Mouse (Mus musculus) liver, embryonic 14.5 days (tissue): ENCODE data around the gene Rabif. TPM values are rescaled to one million over a fixed set of nuclear protein-coding genes. Genes with fewer than 3 reads are reported as not detected.

Source experiments
- ATAC-seq: fragments of 200-750 bp; cut with Nextera tagmentation; 2 replicates; pipeline ENCODE4 v1.8.0; 2017; ENCODE audit warnings: moderate number of reproducible peaks, mild to moderate bottlenecking, moderate library complexity; ENCODE audit not compliant: insufficient read depth
- DNase-seq, 3 experiments: peaks; one replicate each; pipeline ENCODE4 v3.0.0-alpha.2; 2012 to 2013; ENCODE audit warnings: low read depth in 3 of 3, low spot score in 3 of 3
- H3K27ac ChIP-seq: fragments of 300-500 bp; sonication (generic); 2 replicates; pipeline ENCODE4 v1.5.1; 2014; ENCODE audit warnings: moderate library complexity, mild to moderate bottlenecking, control low read depth, inconsistent platforms
- H3K27me3 ChIP-seq: fragments of 300-500 bp; sonication (generic); 2 replicates; pipeline ENCODE4 v1.6.1; 2014; ENCODE audit warnings: mild to moderate bottlenecking, low read length, moderate library complexity; ENCODE audit not compliant: control insufficient read depth, insufficient read depth
- H3K36me3 ChIP-seq: fragments of 300-500 bp; sonication (generic); replicated peaks from 2 replicates; pipeline ENCODE4 v1.6.1; 2014; ENCODE audit warnings: low read depth; ENCODE audit not compliant: control insufficient read depth, insufficient read depth
- H3K4me1 ChIP-seq, 2 experiments: fragments of 200-500 bp in 1 of 2; fragments of 300-500 bp in 1 of 2; sonication (generic) in 1 of 2; replicated peaks; 2 replicates each; pipeline ENCODE4 v1.6.1; 2012 to 2014; ENCODE audit warnings: antibody characterized with exemption in 1 of 2, inconsistent platforms in 1 of 2, low read length in 1 of 2; ENCODE audit not compliant: control insufficient read depth in 2 of 2, insufficient read depth in 2 of 2
- H3K4me2 ChIP-seq: fragments of 300-500 bp; sonication (generic); 2 replicates; pipeline ENCODE4 v1.6.1; 2014; ENCODE audit warnings: low read depth, mild to moderate bottlenecking, control low read depth, moderate library complexity
- H3K4me3 ChIP-seq, 2 experiments: fragments of 200-500 bp in 1 of 2; fragments of 300-500 bp in 1 of 2; sonication (generic) in 1 of 2; 2 replicates each; pipeline ENCODE4 v1.5.1; 2012 to 2014; ENCODE audit warnings: low read depth in 2 of 2, low read length in 2 of 2, mild to moderate bottlenecking in 2 of 2, control low read depth in 1 of 2, inconsistent platforms in 1 of 2, moderate library complexity in 1 of 2; ENCODE audit not compliant: insufficient read depth in 1 of 2
- H3K9ac ChIP-seq: fragments of 300-500 bp; sonication (generic); replicated peaks from 2 replicates; pipeline ENCODE4 v1.6.1; 2014; ENCODE audit warnings: mild to moderate bottlenecking, control low read depth, moderate library complexity
- H3K9me3 ChIP-seq: fragments of 300-500 bp; sonication (generic); 2 replicates; pipeline ENCODE4 v1.6.1; 2016; ENCODE audit warnings: low read length, mixed read lengths; ENCODE audit not compliant: control insufficient read depth
- CTCF ChIP-seq: IDR thresholded peaks from 2 replicates; pipeline ENCODE4 v1.5.1; 2016; ENCODE audit warnings: antibody characterized with exemption, low read depth, control low read depth
- EP300 ChIP-seq: IDR thresholded peaks from 2 replicates; pipeline ENCODE4 v1.6.1; 2016; ENCODE audit warnings: antibody characterized with exemption, low read depth
- WGBS: fragments of 180-500 bp; shearing (Covaris S2); extraction: QIAGEN DNeasy Blood & Tissue Kit; methylation state at CpG from one replicate; pipeline ENCODE4 v1.1.7; 2014; ENCODE audit not compliant: insufficient replicate concordance; 5-methylcytosine and 5-hydroxymethylcytosine counted together
- polyA plus RNA-seq, 2 experiments: library from polyadenylated mRNA; depleted of rRNA in 1 of 2; stranded (reverse) in 1 of 2; unstranded in 1 of 2; fragments of >200 nt; fragmentation: Nextera tagmentation in 1 of 2; extraction: Ambion mirVana in 1 of 2; gene quantifications; 2 replicates each; pipeline versions ENCODE4 v1.2.1 to v1.2.3; 2012 to 2014

Rabif gene
- polyA plus RNA-seq, 2 experiments, result 9.7 to 16.8 TPM

DNA sequence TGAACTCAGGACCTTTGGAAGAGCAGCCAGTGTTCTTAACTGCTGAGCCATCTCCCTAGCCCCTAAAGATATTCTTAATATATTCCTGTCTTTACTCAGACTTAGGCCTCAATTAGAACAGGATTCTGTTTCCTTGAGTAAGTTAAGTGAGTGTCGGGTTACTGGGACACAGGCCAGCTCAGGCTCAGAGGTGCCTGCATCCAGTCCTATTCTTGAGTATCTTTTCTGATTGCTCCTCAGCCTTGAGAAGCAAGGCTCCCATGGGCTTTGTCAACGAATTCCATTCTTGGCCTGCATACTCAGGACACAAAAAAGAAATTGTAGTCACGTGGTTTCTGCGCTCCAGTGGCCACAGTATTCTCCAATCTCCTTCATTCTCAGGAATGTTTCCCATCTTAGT is 53.8 kb downstream of the Rabif start:
- H3K4me1 ChIP-seq, result no peaks in the 10 kb centered on the region
- no peak overlapping the region for H3K27ac ChIP-seq
- no peaks in the 10 kb centered on the region; the same call in 1 of the 2 replicates for H3K9me3 ChIP-seq
- no peak overlapping the region for H3K4me3 ChIP-seq
- no peak overlapping the region for H3K4me2 ChIP-seq
- no peak overlapping the region for H3K9ac ChIP-seq
- TF ChIP-seq CTCF (no peak), EP300 (no peak)
- DNase-seq (no peak), ATAC-seq (no peak)
- 70% methylated on average over 4 of the region's 4 CpGs for WGBS
- no peaks in the 10 kb centered on the region for H3K36me3 ChIP-seq
- no peaks in the 10 kb centered on the region for H3K27me3 ChIP-seq

- DNase-seq (no peak), ATAC-seq (no peak)
- H3K27ac ChIP-seq, result no peak within 1 kb of the TSS
- H3K36me3 ChIP-seq, result no peaks in the 10 kb centered on the region
- H3K27me3 ChIP-seq, result no peaks in the 10 kb centered on the region
- no peak for TF ChIP-seq EP300
- TF ChIP-seq CTCF, result no peak
- H3K4me2 ChIP-seq, result no peak within 1 kb of the TSS
- H3K9ac ChIP-seq, result no peak within 1 kb of the TSS
- no peaks in the 10 kb centered on the region for H3K4me1 ChIP-seq
- no peak within 1 kb of the TSS for H3K4me3 ChIP-seq
- no peaks in the 10 kb centered on the region; the same call in 1 of the 2 replicates for H3K9me3 ChIP-seq
- WGBS, result 20% methylated on average over 7 of the region's 7 CpGs
These were observed 55.2 kb downstream of the Rabif start, which contains the start of gene Mgat4e for GRCm38 (mm10) chr1:134549632-134550132. Gene Mgat4e, minus strand, starts transcription at chr1:134549682.

DNA sequence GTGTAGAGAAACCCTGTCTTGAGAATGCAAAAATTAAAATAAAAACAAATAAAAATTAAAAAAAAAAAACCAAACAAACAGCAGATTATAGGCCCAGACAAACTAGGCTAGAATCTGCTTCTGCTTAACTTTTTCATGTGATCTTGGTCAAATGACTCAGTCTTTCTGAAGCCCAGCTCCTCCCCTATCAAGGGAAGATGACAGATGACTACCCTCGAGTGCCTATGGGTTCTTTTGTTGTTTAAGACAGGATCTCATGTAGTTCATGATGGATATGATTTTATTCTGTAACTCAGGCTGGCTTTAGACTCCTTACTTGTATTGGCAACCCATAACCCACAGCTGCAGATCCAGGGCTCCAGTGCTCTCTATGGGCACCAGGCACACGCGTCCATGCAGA is 57.4 kb downstream of the Rabif start:
- ATAC-seq, result no peak

DNA sequence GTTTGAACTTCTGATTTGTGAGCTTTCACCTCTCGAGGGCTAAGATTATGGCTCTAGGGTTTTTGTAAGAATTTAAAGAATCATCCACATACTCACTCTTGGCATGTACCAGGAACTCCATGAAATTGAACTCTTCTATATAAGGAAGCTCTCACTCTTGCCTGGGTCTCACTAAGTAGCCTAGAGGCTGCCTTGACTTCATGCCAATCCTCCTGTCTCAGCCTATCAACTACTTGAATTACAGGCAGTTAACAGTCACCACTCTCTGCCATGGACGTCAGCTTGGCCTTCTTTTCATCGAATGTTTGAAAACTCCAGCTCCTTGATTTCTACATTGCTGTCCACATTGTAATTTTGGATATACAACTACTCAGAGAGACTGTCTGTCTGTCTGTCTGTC is 57.9 kb downstream of the Rabif start:
- TF ChIP-seq EP300 (no peak), CTCF (no peak)
- H3K4me3 ChIP-seq, result no peak overlapping the region
- no peak overlapping the region for H3K9ac ChIP-seq
- no peaks in the 10 kb centered on the region for H3K27me3 ChIP-seq
- ATAC-seq (no peak), DNase-seq (no peak)
- H3K9me3 ChIP-seq, result no peaks in the 10 kb centered on the region
- no peak overlapping the region for H3K27ac ChIP-seq
- no peaks in the 10 kb centered on the region for H3K36me3 ChIP-seq
- 66% methylated on average over 3 of the region's 3 CpGs for WGBS
- no peak overlapping the region for H3K4me2 ChIP-seq
- peaks cover 12 to 15% of the 10 kb centered on the region in 2 experiments for H3K4me1 ChIP-seq

More for the DNA sequence above, 57.4 kb downstream of the Rabif start:
- H3K4me3 ChIP-seq, result no peak overlapping the region
- no peaks in the 10 kb centered on the region for H3K36me3 ChIP-seq
- H3K4me1 ChIP-seq, result peaks cover 11 to 12% of the 10 kb centered on the region in 2 experiments
- no peak overlapping the region for H3K9ac ChIP-seq
- no peak overlapping the region for H3K4me2 ChIP-seq
- H3K9me3 ChIP-seq, result no peaks in the 10 kb centered on the region
- no peak overlapping the region for H3K27ac ChIP-seq
- no peak for DNase-seq
- no peak for TF ChIP-seq CTCF
- no peaks in the 10 kb centered on the region for H3K27me3 ChIP-seq
- 63% methylated on average over 3 of the region's 3 CpGs for WGBS

DNA sequence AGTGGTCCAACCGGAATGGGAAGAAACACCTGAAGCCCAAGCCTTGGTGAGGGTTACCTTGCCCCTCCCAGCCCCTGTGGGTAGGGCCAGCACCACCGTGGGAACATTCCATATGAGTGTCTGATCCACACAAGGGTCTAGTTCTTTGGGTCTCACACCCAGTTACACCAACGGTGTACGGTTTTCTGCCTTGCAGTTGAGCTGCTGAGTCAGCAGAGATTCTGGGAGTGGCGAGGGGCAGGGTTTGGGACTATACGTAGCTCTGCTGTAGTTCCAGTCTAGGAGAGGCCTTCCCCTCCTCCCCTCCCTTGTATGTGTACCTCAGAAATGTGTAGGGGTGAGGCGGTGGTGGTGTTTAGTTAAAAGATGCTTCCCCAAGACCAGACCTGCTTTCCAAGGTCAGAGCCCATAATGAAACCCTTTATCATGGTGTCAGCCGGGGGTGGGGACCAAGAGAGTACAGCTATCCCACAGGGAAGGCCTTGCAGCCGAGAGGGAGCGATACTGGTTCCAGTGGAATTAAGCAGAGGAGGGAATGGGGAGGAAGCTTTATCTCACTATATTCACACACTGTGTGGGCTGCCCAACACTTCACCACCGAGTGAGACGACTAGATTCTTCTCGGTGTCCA is 60.9 kb downstream of the Rabif start:
- no peak for ATAC-seq
- Histone ChIP-seq H3K9me3 (no peaks in the 10 kb centered on the region), H3K27me3 (no peaks in the 10 kb centered on the region), H3K36me3 (no peaks in the 10 kb centered on the region), H3K4me1 (peaks cover 12 to 15% of the 10 kb centered on the region in 2 experiments), H3K27ac (no peak overlapping the region), H3K4me2 (peak overlapping the region; percentile 94), H3K4me3 (no peak overlapping the region), H3K9ac (0 out of 2 replicates have a peak overlapping the region, but pooled peaks have one; percentile 11)
- no peak for DNase-seq
- whole genome bisulfite sequencing, result 28% methylated on average over 13 of the region's 13 CpGs
- TF ChIP-seq CTCF (no peak), EP300 (no peak)
